In genomic region chr17:89009117-89009516, GRCm38 (mm10) we compare ENCODE assay signal across 29 mouse cellular contexts.
"Had no signal": no experiment of that assay in that cellular context is flagged by ENCODE, and none has a peak within 500 bp of the region (broad histone marks: within the 10 kb centered on the region; RNA-seq: fewer than 3 reads in every experiment).

No protein-coding gene starts in this region.

- H3K9me3 ChIP-seq: limb, embryonic 10.5 days; limb, embryonic 12.5 days; limb, embryonic 13.5 days; limb, embryonic 15.5 days; liver, embryonic 12.5 days; liver, embryonic 13.5 days; liver, embryonic 15.5 days; megakaryocyte, embryonic 14.5 days; midbrain, embryonic 10.5 days; midbrain, embryonic 12.5 days; midbrain, embryonic 13.5 days; midbrain, embryonic 15.5 days; neural tube, embryonic 12.5 days; neural tube, embryonic 13.5 days had no signal

- DNase-seq: layer of hippocampus, postnatal 36 days; left cerebral cortex, postnatal 4 days; liver; liver, embryonic 13.5 days; liver, postnatal 0 days; lung, adult 2 months; lung, postnatal 14 days; lung, postnatal 4 days; midbrain, embryonic 14.5 days had no signal

- ATAC-seq: liver, embryonic 12.5 days; liver, postnatal 0 days; midbrain, embryonic 13.5 days; midbrain, embryonic 15.5 days; midbrain, embryonic 16.5 days had no signal

- H3K27me3 ChIP-seq: limb, embryonic 12.5 days; limb, embryonic 13.5 days; limb, embryonic 15.5 days; liver, embryonic 12.5 days; liver, embryonic 13.5 days; liver, embryonic 15.5 days; megakaryocyte, embryonic 14.5 days; midbrain, embryonic 12.5 days; midbrain, embryonic 13.5 days; midbrain, embryonic 15.5 days; neural tube, embryonic 12.5 days; neural tube, embryonic 13.5 days had no signal

- H3K4me1 ChIP-seq: limb, embryonic 10.5 days; limb, embryonic 12.5 days; limb, embryonic 13.5 days; limb, embryonic 15.5 days; liver, embryonic 12.5 days; liver, embryonic 13.5 days; liver, embryonic 15.5 days; megakaryocyte, embryonic 14.5 days; midbrain, embryonic 10.5 days; midbrain, embryonic 12.5 days; midbrain, embryonic 13.5 days; midbrain, embryonic 15.5 days; neural tube, embryonic 12.5 days; neural tube, embryonic 13.5 days had no signal

- H3K9ac ChIP-seq: limb, embryonic 12.5 days; limb, embryonic 13.5 days; limb, embryonic 15.5 days; liver, embryonic 12.5 days; liver, embryonic 13.5 days; liver, embryonic 14.5 days; liver, embryonic 15.5 days; liver, postnatal 0 days; midbrain, embryonic 12.5 days; midbrain, embryonic 13.5 days; midbrain, embryonic 15.5 days; neural tube, embryonic 12.5 days; neural tube, embryonic 13.5 days had no signal

- H3K4me3 ChIP-seq: left cerebral cortex, adult 2 months; limb, embryonic 10.5 days; limb, embryonic 12.5 days; limb, embryonic 13.5 days; limb, embryonic 15.5 days; liver, embryonic 12.5 days; liver, embryonic 13.5 days; liver, embryonic 15.5 days; megakaryocyte, embryonic 14.5 days; midbrain, embryonic 10.5 days; midbrain, embryonic 12.5 days; midbrain, embryonic 13.5 days; midbrain, embryonic 15.5 days; myocyte; neural tube, embryonic 12.5 days; neural tube, embryonic 13.5 days had no signal

- H3K27ac ChIP-seq: left cerebral cortex, adult 2 months; limb, embryonic 10.5 days; limb, embryonic 12.5 days; limb, embryonic 13.5 days; limb, embryonic 15.5 days; liver, embryonic 12.5 days; liver, embryonic 13.5 days; liver, embryonic 14.5 days; liver, embryonic 15.5 days; macrophage; midbrain, embryonic 10.5 days; midbrain, embryonic 12.5 days; midbrain, embryonic 13.5 days; midbrain, embryonic 15.5 days; neural tube, embryonic 12.5 days; neural tube, embryonic 13.5 days had no signal

- H3K36me3 ChIP-seq: limb, embryonic 10.5 days; limb, embryonic 12.5 days; limb, embryonic 13.5 days; limb, embryonic 15.5 days; liver, embryonic 12.5 days; liver, embryonic 13.5 days; liver, embryonic 15.5 days; midbrain, embryonic 10.5 days; midbrain, embryonic 12.5 days; midbrain, embryonic 13.5 days; midbrain, embryonic 15.5 days; neural tube, embryonic 12.5 days; neural tube, embryonic 13.5 days had no signal

- H3K4me2 ChIP-seq: limb, embryonic 12.5 days; limb, embryonic 13.5 days; limb, embryonic 15.5 days; liver, embryonic 11.5 days; liver, embryonic 12.5 days; liver, embryonic 13.5 days; liver, embryonic 15.5 days; midbrain, embryonic 11.5 days; midbrain, embryonic 12.5 days; midbrain, embryonic 13.5 days; midbrain, embryonic 15.5 days; neural tube, embryonic 12.5 days; neural tube, embryonic 13.5 days had no signal
